Mouse (Mus musculus) embryo, embryonic 11.5 days (tissue): ENCODE results near the gene Gm20817.
"Not testable (repeated sequence)": the region's sequence is repeated elsewhere in the genome, so short reads cannot be mapped to it uniquely, and the experiment has no call there.

ENCODE experiments used
- DNase-seq: peaks from one replicate; pipeline ENCODE4 v3.0.0-alpha.2; 2012; ENCODE audit warnings: low read depth, low spot score

The Gm20817 gene

DNA sequence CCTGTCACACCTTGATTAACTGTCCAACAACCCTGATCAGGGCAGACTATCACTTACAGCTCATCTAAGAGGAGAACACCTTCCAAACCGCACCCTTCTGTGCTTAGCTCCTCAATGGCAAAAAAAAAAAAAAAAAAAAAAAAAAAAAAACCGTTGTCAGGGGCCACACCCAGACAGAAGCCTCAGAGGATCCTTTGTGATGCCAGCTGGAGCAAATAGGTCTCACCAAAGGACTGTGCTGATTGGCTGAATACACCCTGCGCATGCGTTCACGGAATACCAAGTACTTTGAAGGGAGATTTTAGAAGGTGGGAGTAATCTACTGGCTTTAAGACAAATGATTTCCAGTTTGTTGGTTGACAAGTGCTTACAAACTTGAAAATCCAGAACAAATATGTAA lies at the start of gene Gm20817:
TSS of gene Gm20817 (minus strand) at position 101 of the 400 bp plus-strand sequence.
- DNase-seq: not testable (repeated sequence)
